Mouse (Mus musculus) heart, embryonic 13.5 days (tissue): Measurements from ENCODE around the gene Krt6b. TPM values are rescaled to one million over a fixed set of nuclear protein-coding genes. Genes with fewer than 3 reads are reported as not detected.

Experiments used
- ATAC-seq: fragments of 200-750 bp; cut with Nextera tagmentation; 2 replicates; pipeline ENCODE4 v1.8.0; 2017; ENCODE audit warnings: moderate TSS enrichment; ENCODE audit not compliant: insufficient number of reproducible peaks, low FRiP score, low TSS enrichment; ENCODE audit errors: extremely low read depth
- H3K27ac ChIP-seq: fragments of 300-500 bp; sonication (generic); replicated peaks from 2 replicates; pipeline ENCODE4 v1.5.1; 2015; ENCODE audit warnings: moderate library complexity, mild to moderate bottlenecking, inconsistent platforms
- H3K27me3 ChIP-seq: fragments of 300-500 bp; sonication (generic); replicated peaks from 2 replicates; pipeline ENCODE4 v1.6.1; 2015; ENCODE audit warnings: mild to moderate bottlenecking, inconsistent platforms
- H3K36me3 ChIP-seq: fragments of 300-500 bp; sonication (generic); 2 replicates; pipeline ENCODE4 v1.6.1; 2015; ENCODE audit warnings: mild to moderate bottlenecking, inconsistent platforms
- H3K4me1 ChIP-seq: fragments of 300-500 bp; sonication (generic); 2 replicates; pipeline ENCODE4 v1.6.1; 2015; ENCODE audit warnings: inconsistent platforms
- H3K4me2 ChIP-seq: fragments of 300-500 bp; sonication (generic); 2 replicates; pipeline ENCODE4 v1.6.1; 2015; ENCODE audit warnings: inconsistent platforms, mild to moderate bottlenecking, moderate library complexity
- H3K4me3 ChIP-seq: fragments of 300-500 bp; sonication (generic); 2 replicates; pipeline ENCODE4 v1.5.1; 2015; ENCODE audit warnings: moderate library complexity, mild to moderate bottlenecking, inconsistent platforms
- H3K9ac ChIP-seq: fragments of 300-500 bp; sonication (generic); 2 replicates; pipeline ENCODE4 v1.6.1; 2015; ENCODE audit warnings: inconsistent platforms, mild to moderate bottlenecking, moderate library complexity
- H3K9me3 ChIP-seq: fragments of 300-500 bp; sonication (generic); 2 replicates; pipeline ENCODE4 v1.6.1; 2016; ENCODE audit warnings: inconsistent platforms
- WGBS: fragments of 180-500 bp; shearing (Covaris S2); methylation state at CpG from one replicate; pipeline ENCODE4 v1.1.7; 2015; ENCODE audit warnings: mixed read lengths; 5-methylcytosine and 5-hydroxymethylcytosine counted together
- polyA plus RNA-seq: library from polyadenylated mRNA; unstranded; fragments of >200 nt; fragmentation: Nextera tagmentation; extraction: Ambion mirVana; gene quantifications from 2 replicates; pipeline ENCODE4 v1.2.1, GENCODE M21; 2015

Krt6b gene
- not detected in 2 replicates for polyA plus RNA-seq

- 77% methylated on average over 2 of the region's 2 CpGs for WGBS
Measured at GRCm38 (mm10) chr15:101680187-101680586, at the start of gene Krt6b. Gene Krt6b, minus strand, starts transcription at chr15:101680287.

DNA sequence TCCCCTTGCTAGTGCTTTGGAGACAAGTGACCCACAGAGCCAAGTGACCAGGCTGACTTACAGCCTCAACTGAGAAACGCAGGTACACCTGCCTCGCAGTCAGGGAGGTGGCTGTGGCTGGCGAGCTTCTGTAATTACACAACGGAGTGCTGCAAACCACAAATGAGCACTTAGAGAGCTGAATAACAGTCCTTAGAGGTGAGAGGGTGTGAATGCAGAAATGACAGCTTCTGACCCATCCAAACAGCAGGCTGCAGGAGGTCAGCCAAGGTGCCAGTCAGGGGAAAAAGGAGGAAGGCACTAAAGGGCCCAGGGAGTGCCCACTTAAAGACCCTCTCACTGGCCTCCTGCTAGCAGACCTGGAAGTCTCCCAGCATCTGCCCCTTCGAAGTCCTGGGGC lies 44.6 kb upstream of the Krt6b start:
- Histone ChIP-seq H3K27me3 (peaks cover 56% of the 10 kb centered on the region), H3K4me3 (no peak overlapping the region), H3K36me3 (no peaks in the 10 kb centered on the region), H3K4me2 (no peak overlapping the region), H3K9ac (no peak overlapping the region), H3K4me1 (no peaks in the 10 kb centered on the region), H3K9me3 (no peaks in the 10 kb centered on the region), H3K27ac (no peak overlapping the region)
- 43% methylated on average over 5 of the region's 5 CpGs for WGBS
- no peak for ATAC-seq

More at GRCm38 (mm10) chr15:101680187-101680586, at the start of gene Krt6b:
- no peaks in the 10 kb centered on the region for H3K36me3 ChIP-seq
- no peak for ATAC-seq
- no peaks in the 10 kb centered on the region for H3K9me3 ChIP-seq
- no peak within 1 kb of the TSS for H3K4me3 ChIP-seq
- H3K27me3 ChIP-seq, result 0 out of 2 replicates have a peak, but pooled peaks cover 8% of the 10 kb centered on the region
- H3K4me1 ChIP-seq, result no peaks in the 10 kb centered on the region
- H3K27ac ChIP-seq, result no peak within 1 kb of the TSS
- no peak within 1 kb of the TSS for H3K4me2 ChIP-seq
- no peak within 1 kb of the TSS for H3K9ac ChIP-seq

GRCm38 (mm10) chr15:101715831-101716230 lies 35.7 kb upstream of the Krt6b start:
- no peak for ATAC-seq
- Histone ChIP-seq H3K4me1 (no peaks in the 10 kb centered on the region), H3K9me3 (no peaks in the 10 kb centered on the region), H3K36me3 (no peaks in the 10 kb centered on the region), H3K27ac (no peak overlapping the region), H3K4me2 (no peak overlapping the region), H3K9ac (no peak overlapping the region), H3K27me3 (peaks cover 29% of the 10 kb centered on the region), H3K4me3 (no peak overlapping the region)
- 53% methylated on average over 3 of the region's 3 CpGs for WGBS

- no peaks in the 10 kb centered on the region for H3K36me3 ChIP-seq
- H3K4me1 ChIP-seq, result no peaks in the 10 kb centered on the region
- H3K27ac ChIP-seq, result no peak overlapping the region
- ATAC-seq, result no peak
- peaks cover 24% of the 10 kb centered on the region for H3K27me3 ChIP-seq
- H3K4me2 ChIP-seq, result no peak overlapping the region
- 63% methylated on average over 5 of the region's 5 CpGs for WGBS
- H3K9ac ChIP-seq, result no peak overlapping the region
- no peaks in the 10 kb centered on the region for H3K9me3 ChIP-seq
- H3K4me3 ChIP-seq, result no peak overlapping the region
Measured at GRCm38 (mm10) chr15:101714356-101714755, 34.3 kb upstream of the Krt6b start.

DNA sequence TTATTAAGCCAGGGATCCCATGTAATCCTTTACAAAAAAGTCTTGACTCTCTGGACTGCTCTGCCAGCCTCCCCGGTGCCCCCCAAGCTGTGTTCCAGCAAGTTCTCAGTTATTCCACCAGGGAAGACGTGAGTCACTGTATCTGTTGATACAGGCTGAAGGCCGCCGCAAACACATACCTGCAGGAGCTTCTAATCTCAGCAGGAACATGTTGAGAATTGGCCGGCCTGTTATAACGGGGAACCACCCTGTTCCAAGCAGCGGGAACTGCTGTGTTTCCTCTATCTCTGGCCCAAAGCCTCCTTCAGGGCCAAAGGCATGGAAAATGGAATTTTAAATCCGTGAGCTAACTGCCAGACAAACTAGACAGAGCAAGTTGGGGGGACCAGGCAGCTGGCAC lies 33.6 kb upstream of the Krt6b start:
- no peak overlapping the region for H3K4me2 ChIP-seq
- ATAC-seq, result no peak
- H3K4me1 ChIP-seq, result no peaks in the 10 kb centered on the region
- no peaks in the 10 kb centered on the region for H3K36me3 ChIP-seq
- peaks cover 22% of the 10 kb centered on the region for H3K27me3 ChIP-seq
- no peak overlapping the region for H3K9ac ChIP-seq
- no peak overlapping the region for H3K4me3 ChIP-seq
- H3K27ac ChIP-seq, result no peak overlapping the region
- WGBS, result 54% methylated on average over 8 of the region's 8 CpGs
- H3K9me3 ChIP-seq, result no peaks in the 10 kb centered on the region

DNA sequence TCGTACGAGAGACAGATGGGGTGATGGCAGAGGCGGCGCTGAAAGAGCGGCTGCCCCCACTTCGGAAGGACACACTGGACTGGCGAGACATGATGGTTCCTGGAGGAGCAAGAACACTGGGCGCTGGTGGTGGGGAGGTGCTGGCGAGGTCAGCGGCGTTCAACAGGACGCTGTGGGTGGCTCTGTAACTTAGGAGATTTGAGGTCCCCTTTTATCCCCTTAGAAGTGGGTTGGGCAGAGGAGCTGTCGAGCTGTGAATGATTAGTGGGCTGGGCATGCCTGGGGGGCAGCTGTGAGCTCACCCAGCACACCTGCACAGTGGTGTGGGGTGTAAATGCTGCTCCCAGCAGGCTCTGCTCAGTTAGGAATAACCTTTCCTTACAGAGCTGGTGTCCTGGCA lies 32.6 kb upstream of the Krt6b start, which contains the start of gene Krt5:
TSS of gene Krt5 (minus strand) at position 179 of the 400 bp plus-strand sequence.
- Histone ChIP-seq H3K36me3 (no peaks in the 10 kb centered on the region), H3K27ac (no peak within 1 kb of the TSS), H3K4me2 (no peak within 1 kb of the TSS), H3K4me3 (no peak within 1 kb of the TSS), H3K4me1 (no peaks in the 10 kb centered on the region), H3K9ac (no peak within 1 kb of the TSS), H3K27me3 (peaks cover 28% of the 10 kb centered on the region), H3K9me3 (no peaks in the 10 kb centered on the region)
- no peak for ATAC-seq
- 61% methylated on average over 13 of the region's 13 CpGs for WGBS

DNA sequence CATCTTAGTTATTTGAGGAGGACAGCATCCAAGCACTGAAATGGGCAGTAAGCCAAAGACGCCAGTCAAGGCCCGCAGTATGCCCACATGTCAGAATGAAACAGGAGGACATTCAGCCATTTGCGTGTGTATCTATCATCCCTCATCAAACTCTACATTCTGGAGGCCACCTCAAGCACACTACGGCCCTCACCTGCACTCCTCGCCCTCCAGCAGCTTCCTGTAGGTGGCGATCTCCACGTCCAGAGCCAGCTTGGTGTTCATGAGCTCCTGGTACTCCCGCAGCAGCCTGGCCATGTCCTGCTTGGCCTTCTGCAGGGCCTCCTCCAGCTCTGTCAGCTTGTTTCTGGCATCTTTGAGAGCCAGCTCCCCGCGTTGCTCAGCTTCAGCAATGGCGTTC lies 28.6 kb upstream of the Krt6b start:
- no peaks in the 10 kb centered on the region for H3K9me3 ChIP-seq
- ATAC-seq, result no peak
- no peaks in the 10 kb centered on the region for H3K4me1 ChIP-seq
- no peak overlapping the region for H3K4me2 ChIP-seq
- peaks cover 25% of the 10 kb centered on the region for H3K27me3 ChIP-seq
- no peak overlapping the region for H3K9ac ChIP-seq
- H3K36me3 ChIP-seq, result no peaks in the 10 kb centered on the region
- H3K27ac ChIP-seq, result no peak overlapping the region
- no peak overlapping the region for H3K4me3 ChIP-seq
- WGBS, result 62% methylated on average over 11 of the region's 11 CpGs

- no peak overlapping the region for H3K4me2 ChIP-seq
- WGBS, result 70% methylated on average over 9 of the region's 9 CpGs
- no peak for ATAC-seq
Measured at GRCm38 (mm10) chr15:101707454-101707853, 27.4 kb upstream of the Krt6b start.

GRCm38 (mm10) chr15:101704066-101704465 lies 24.0 kb upstream of the Krt6b start:
- Histone ChIP-seq H3K9ac (no peak overlapping the region), H3K9me3 (no peaks in the 10 kb centered on the region), H3K4me3 (no peak overlapping the region), H3K27me3 (peaks cover 17% of the 10 kb centered on the region), H3K27ac (no peak overlapping the region), H3K4me2 (no peak overlapping the region), H3K36me3 (no peaks in the 10 kb centered on the region), H3K4me1 (no peaks in the 10 kb centered on the region)
- no peak for ATAC-seq
- WGBS, result 66% methylated on average over 4 of the region's 4 CpGs

More at GRCm38 (mm10) chr15:101707454-101707853, 27.4 kb upstream of the Krt6b start:
- Histone ChIP-seq H3K27ac (no peak overlapping the region), H3K36me3 (no peaks in the 10 kb centered on the region), H3K4me3 (no peak overlapping the region), H3K9me3 (no peaks in the 10 kb centered on the region), H3K9ac (no peak overlapping the region), H3K27me3 (peaks cover 17% of the 10 kb centered on the region), H3K4me1 (no peaks in the 10 kb centered on the region)

GRCm38 (mm10) chr15:101702380-101702779 lies 22.3 kb upstream of the Krt6b start:
- no peak overlapping the region for H3K27ac ChIP-seq
- no peak overlapping the region for H3K4me2 ChIP-seq
- no peaks in the 10 kb centered on the region for H3K9me3 ChIP-seq
- H3K27me3 ChIP-seq, result peaks cover 10% of the 10 kb centered on the region
- no peaks in the 10 kb centered on the region for H3K36me3 ChIP-seq
- no peak for ATAC-seq
- H3K4me3 ChIP-seq, result no peak overlapping the region
- H3K9ac ChIP-seq, result no peak overlapping the region
- H3K4me1 ChIP-seq, result no peaks in the 10 kb centered on the region
- 41% methylated on average over 2 of the region's 2 CpGs for WGBS

DNA sequence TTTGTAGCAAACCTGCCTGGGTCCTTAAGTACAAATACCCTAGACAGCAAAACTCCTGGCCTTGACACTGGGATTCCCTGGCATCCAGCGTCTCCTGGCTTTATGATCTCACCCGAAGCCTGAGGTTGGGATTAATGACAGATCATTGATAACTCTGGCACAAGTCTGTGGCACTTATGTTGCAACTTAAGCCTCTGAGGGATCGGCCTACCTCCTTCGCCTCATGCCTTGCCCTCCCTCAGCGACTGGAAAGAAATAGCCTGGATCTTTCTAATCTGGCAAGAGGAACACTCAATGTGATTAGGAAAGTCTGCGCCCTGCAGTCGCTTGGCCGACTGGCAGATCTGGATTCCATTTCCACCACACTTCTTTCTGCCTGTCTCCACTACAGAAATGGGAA lies 19.8 kb upstream of the Krt6b start:
- no peaks in the 10 kb centered on the region for H3K36me3 ChIP-seq
- WGBS, result 66% methylated on average over 8 of the region's 8 CpGs
- H3K27me3 ChIP-seq, result peaks cover 24% of the 10 kb centered on the region
- H3K27ac ChIP-seq, result no peak overlapping the region
- H3K9ac ChIP-seq, result no peak overlapping the region
- no peaks in the 10 kb centered on the region for H3K4me1 ChIP-seq
- no peak for ATAC-seq
- H3K4me2 ChIP-seq, result no peak overlapping the region
- H3K4me3 ChIP-seq, result no peak overlapping the region
- no peaks in the 10 kb centered on the region for H3K9me3 ChIP-seq

- Histone ChIP-seq H3K4me1 (no peaks in the 10 kb centered on the region), H3K9me3 (no peaks in the 10 kb centered on the region), H3K27me3 (peaks cover 29% of the 10 kb centered on the region), H3K4me3 (no peak overlapping the region), H3K9ac (no peak overlapping the region), H3K4me2 (no peak overlapping the region), H3K27ac (no peak overlapping the region), H3K36me3 (no peaks in the 10 kb centered on the region)
- no peak for ATAC-seq
- 43% methylated on average over 3 of the region's 3 CpGs for WGBS
Measured at GRCm38 (mm10) chr15:101699192-101699591, 19.1 kb upstream of the Krt6b start.
